Mouse (Mus musculus) heart, postnatal 14 days (tissue): Measurements from ENCODE around the gene Fam155a. TPM values are rescaled to one million over a fixed set of nuclear protein-coding genes. Genes with fewer than 3 reads are reported as not detected.

ENCODE experiments used
- DNase-seq, 2 experiments: peaks; one replicate each; pipeline ENCODE4 v3.0.0; 2021 to 2022
- intact Hi-C: fragments of 180-260 bp; cut with DNase I; formaldehyde crosslinking; loops from one replicate; pipeline ENCODE4 v1.15.1; 2025
- total RNA-seq, 2 experiments: library from RNA; stranded (reverse); gene quantifications; 2 replicates each; pipeline ENCODE4 v1.2.3; 2021

The Fam155a gene
- total RNA-seq, 2 experiments from 2014 or later = not detected

GRCm38 (mm10) chr8:9521577-9521976, 249.4 kb downstream of the Fam155a start:
- intact Hi-C loops = no loop called here

GRCm38 (mm10) chr8:9500751-9501150, 270.2 kb downstream of the Fam155a start:
- intact Hi-C loops = no loop called here
- DNase-seq = no peak

More at GRCm38 (mm10) chr8:9521577-9521976, 249.4 kb downstream of the Fam155a start:
- DNase-seq = no peak

- intact Hi-C loops = no loop called here
- DNase-seq = no peak
Observed at GRCm38 (mm10) chr8:9494225-9494598, 276.7 kb downstream of the Fam155a start.

- intact Hi-C loops = no loop called here
- no peak for DNase-seq
Observed at GRCm38 (mm10) chr8:9493557-9494224, 277.3 kb downstream of the Fam155a start.

- DNase-seq = no peak
- intact Hi-C loops = no loop called here
Observed at GRCm38 (mm10) chr8:9482565-9482964, 288.4 kb downstream of the Fam155a start.

- DNase-seq = no peak
- intact Hi-C loops = no loop called here
Observed at GRCm38 (mm10) chr8:9471290-9471689, 299.7 kb downstream of the Fam155a start.

- DNase-seq = no peak
- intact Hi-C loops = no loop called here
Observed at GRCm38 (mm10) chr8:9470114-9470513, 300.8 kb downstream of the Fam155a start.

- DNase-seq = no peak
- intact Hi-C loops = no loop called here
Observed at GRCm38 (mm10) chr8:9461111-9461510, 309.9 kb downstream of the Fam155a start.

- intact Hi-C loops = no loop called here
- no peak for DNase-seq
Observed at GRCm38 (mm10) chr8:9460707-9461106, 310.3 kb downstream of the Fam155a start.

- intact Hi-C loops = no loop called here
- DNase-seq = no peak
Observed at GRCm38 (mm10) chr8:9458614-9459013, 312.3 kb downstream of the Fam155a start.

GRCm38 (mm10) chr8:9455138-9455537, 315.8 kb downstream of the Fam155a start:
- intact Hi-C loops = no loop called here
- no peak for DNase-seq

GRCm38 (mm10) chr8:9453742-9454141, 317.2 kb downstream of the Fam155a start:
- intact Hi-C loops = no loop called here
- DNase-seq = no peak

GRCm38 (mm10) chr8:9451543-9451942, 319.4 kb downstream of the Fam155a start:
- peak in 1 of 2 experiments; percentile 2 for DNase-seq
- intact Hi-C loops = no loop called here

- DNase-seq = no peak
- intact Hi-C loops = no loop called here
Observed at GRCm38 (mm10) chr8:9448613-9449012, 322.3 kb downstream of the Fam155a start.

GRCm38 (mm10) chr8:9437822-9438221, 333.1 kb downstream of the Fam155a start:
- intact Hi-C loops = no loop called here
- DNase-seq = no peak

- intact Hi-C loops = no loop called here
- DNase-seq = no peak
Observed at GRCm38 (mm10) chr8:9435501-9435900, 335.5 kb downstream of the Fam155a start.

GRCm38 (mm10) chr8:9432635-9433372, 338.2 kb downstream of the Fam155a start:
- intact Hi-C loops = no loop called here
- no peak for DNase-seq

- intact Hi-C loops = no loop called here
- DNase-seq = no peak
Observed at GRCm38 (mm10) chr8:9428846-9429245, 342.1 kb downstream of the Fam155a start.

- no peak for DNase-seq
- intact Hi-C loops = no loop called here
Observed at GRCm38 (mm10) chr8:9424069-9424468, 346.9 kb downstream of the Fam155a start.

GRCm38 (mm10) chr8:9423590-9423989, 347.4 kb downstream of the Fam155a start:
- DNase-seq = no peak
- intact Hi-C loops = no loop called here

- no peak for DNase-seq
- intact Hi-C loops = no loop called here
Observed at GRCm38 (mm10) chr8:9423184-9423583, 347.8 kb downstream of the Fam155a start.
